Comparison of ENCODE assay signal across 17 mouse cellular contexts in genomic region chr2:37784473-37784872, GRCm38 (mm10). TPM values are rescaled to one million over a fixed set of nuclear protein-coding genes. Genes with fewer than 3 reads are reported as not detected.
DNase-seq lines count a peak whose midpoint lies in the region; ATAC-seq lines count a peak whose summit lies in the region.
"Had no signal": no experiment of that assay in that cellular context is flagged by ENCODE, and none has a peak within 500 bp of the region (broad histone marks: within the 10 kb centered on the region; RNA-seq: fewer than 3 reads in every experiment).

No protein-coding gene starts in this region.

- H3K4me1 ChIP-seq in stomach, embryonic 16.5 days (ENCODE audit: control insufficient read depth, insufficient read depth, low read length) = peaks cover 11% of the 10 kb centered on the region; the same call in 1 of the 2 replicates

- no peaks in the 10 kb centered on the region for H3K36me3 ChIP-seq in stomach, embryonic 16.5 days (ENCODE audit: control insufficient read depth, insufficient read depth, low read length)
- H3K36me3 ChIP-seq: embryonic facial prominence, embryonic 15.5 days; liver, embryonic 13.5 days had no signal

- intact Hi-C loops in gastrocnemius, postnatal 36 days (cut with DNase I) = no loop called here

- H3K27me3 ChIP-seq in stomach, embryonic 16.5 days (ENCODE audit: control insufficient read depth, insufficient read depth, low read length) = peaks cover 8% of the 10 kb centered on the region

- H3K9me3 ChIP-seq in stomach, embryonic 16.5 days (replicated peaks; ENCODE audit: control insufficient read depth, low read length) = no peaks in the 10 kb centered on the region
- H3K9me3 ChIP-seq: embryonic facial prominence, embryonic 15.5 days; liver, embryonic 13.5 days had no signal

- no peak overlapping the region for H3K4me2 ChIP-seq in stomach, embryonic 16.5 days (ENCODE audit: low read depth, low read length)
- H3K4me2 ChIP-seq: embryonic facial prominence, embryonic 15.5 days; liver, embryonic 13.5 days had no signal

- ATAC-seq in frontal cortex, adult (ENCODE audit: low TSS enrichment) = peak; percentile 81
- peak; percentile 26; the same call in 1 of the 2 replicates for ATAC-seq in stomach, embryonic 16.5 days (ENCODE audit: insufficient read depth, low FRiP score)

- no peak overlapping the region for H3K4me3 ChIP-seq in stomach, embryonic 16.5 days (replicated peaks; ENCODE audit: low read length)
- H3K4me3 ChIP-seq: embryonic facial prominence, embryonic 15.5 days; liver, embryonic 13.5 days had no signal

- H3K9ac ChIP-seq in stomach, embryonic 16.5 days (ENCODE audit: low read length) = no peak overlapping the region
- H3K9ac ChIP-seq: embryonic facial prominence, embryonic 15.5 days; liver, embryonic 13.5 days had no signal

- WGBS in stomach, embryonic 16.5 days = 59% methylated on average over 5 of the region's 5 CpGs

- H3K27ac ChIP-seq in stomach, embryonic 16.5 days (ENCODE audit: low read length) = no peak overlapping the region
- H3K27ac ChIP-seq: embryonic facial prominence, embryonic 15.5 days; liver, embryonic 13.5 days had no signal

- no peak for DNase-seq in frontal cortex, postnatal 14 days (ENCODE audit: low spot score in 2 of 2)
- peak; percentile 43 for DNase-seq in kidney, postnatal 10 days
- no peak for DNase-seq in kidney, postnatal 14 days
- DNase-seq in ovary, adult 18-20 months (ENCODE audit: low spot score) = peak; percentile 33
- no peak for DNase-seq in ovary, postnatal 36 days (ENCODE audit: low spot score)
- DNase-seq in gastrocnemius, postnatal 36 days = no peak
- DNase-seq: cerebellum, adult 9-11 months; embryo, embryonic 11 days; gastrocnemius, postnatal 25 days; liver, embryonic 13.5 days; lung, postnatal 10 days; thymus, adult 2 months had no signal

RNA-seq across cellular contexts. Expression of gene Crb2, which starts 8.4 kb away (rescaled TPM):
- 0.94 and 1.7 TPM in 2 replicates for polyA plus RNA-seq in stomach, embryonic 16.5 days (2015; fragmentation: Nextera tagmentation; extraction: Ambion mirVana)
- total RNA-seq in gastrocnemius, postnatal 36 days (2021) = under 1 TPM; 0.07 to 0.28 TPM
- total RNA-seq: gastrocnemius, postnatal 25 days; hematopoietic stem cell, adult 5-6 weeks; megakaryocyte-erythroid progenitor cell, adult 5-6 weeks had no signal

Comparison
In these comparisons a context has a peak if more than half of its experiments do, and no peak if none do; other contexts are left out.
1. DNase-seq: peak in kidney, postnatal 10 days (single experiment) and ovary, adult 18-20 months (single experiment); none in frontal cortex, postnatal 14 days (0 of 2), kidney, postnatal 14 days (single experiment), ovary, postnatal 36 days (single experiment) and gastrocnemius, postnatal 36 days (0 of 2).